Mouse (Mus musculus) stomach, embryonic 14.5 days (tissue): Measurements from ENCODE around the gene Etv6. TPM values are rescaled to one million over a fixed set of nuclear protein-coding genes. Genes with fewer than 3 reads are reported as not detected.

ENCODE experiments used
- ATAC-seq: fragments of 200-750 bp; cut with Nextera tagmentation; 2 replicates; pipeline ENCODE4 v1.8.0; 2017; ENCODE audit warnings: low read depth, moderate TSS enrichment; ENCODE audit not compliant: insufficient number of reproducible peaks, insufficient read depth, low FRiP score
- H3K27ac ChIP-seq: fragments of 300-500 bp; sonication (generic); 2 replicates; pipeline ENCODE4 v1.5.1; 2014; ENCODE audit warnings: mild to moderate bottlenecking, low read length, moderate library complexity, mixed read lengths
- H3K27me3 ChIP-seq: fragments of 300-500 bp; sonication (generic); 2 replicates; pipeline ENCODE4 v1.6.1; 2014; ENCODE audit warnings: low read length, control low read depth, mixed read lengths; ENCODE audit not compliant: control insufficient read depth, insufficient read depth
- H3K36me3 ChIP-seq: fragments of 300-500 bp; sonication (generic); 2 replicates; pipeline ENCODE4 v1.6.1; 2014; ENCODE audit warnings: mild to moderate bottlenecking, control low read depth, low read length, moderate library complexity, mixed read lengths; ENCODE audit not compliant: control insufficient read depth, insufficient read depth
- H3K4me1 ChIP-seq: fragments of 300-500 bp; sonication (generic); 2 replicates; pipeline ENCODE4 v1.6.1; 2014; ENCODE audit warnings: low read length, control low read depth, mixed read lengths; ENCODE audit not compliant: control insufficient read depth, insufficient read depth
- H3K4me2 ChIP-seq: fragments of 300-500 bp; sonication (generic); replicated peaks from 2 replicates; pipeline ENCODE4 v1.6.1; 2014; ENCODE audit warnings: low read depth, low read length, control low read depth
- H3K4me3 ChIP-seq: fragments of 300-500 bp; sonication (generic); 2 replicates; pipeline ENCODE4 v1.5.1; 2014; ENCODE audit warnings: low read depth, low read length, control low read depth
- H3K9ac ChIP-seq: fragments of 300-500 bp; sonication (generic); replicated peaks from 2 replicates; pipeline ENCODE4 v1.6.1; 2014; ENCODE audit warnings: low read depth, mild to moderate bottlenecking, control low read depth, low read length, moderate library complexity, mixed read lengths
- H3K9me3 ChIP-seq: fragments of 300-500 bp; sonication (generic); 2 replicates; pipeline ENCODE4 v1.6.1; 2016; ENCODE audit warnings: low read depth, low read length, control low read depth; ENCODE audit not compliant: control insufficient read depth
- WGBS: fragments of 180-500 bp; shearing (Covaris S2); extraction: QIAGEN DNeasy Blood & Tissue Kit; methylation state at CpG from one replicate; pipeline ENCODE4 v1.1.7; 2014; 5-methylcytosine and 5-hydroxymethylcytosine counted together
- polyA plus RNA-seq: library from polyadenylated mRNA; unstranded; fragments of >200 nt; fragmentation: Nextera tagmentation; extraction: Ambion mirVana; gene quantifications from 2 replicates; pipeline ENCODE4 v1.2.1, GENCODE M21; 2014

Etv6 gene
- polyA plus RNA-seq, 1 experiment from 2014 or later: 16.0 TPM

GRCm38 (mm10) chr6:134182301-134182948 is 146.9 kb downstream of the Etv6 start:
- Histone ChIP-seq H3K4me2 (no peak overlapping the region), H3K27me3 (no peaks in the 10 kb centered on the region), H3K9me3 (no peaks in the 10 kb centered on the region), H3K4me3 (no peak overlapping the region), H3K36me3 (no peaks in the 10 kb centered on the region), H3K9ac (no peak overlapping the region), H3K27ac (peak overlapping the region; percentile 21; the same call in 1 of the 2 replicates), H3K4me1 (peaks cover 10% of the 10 kb centered on the region)
- no peak for ATAC-seq
- WGBS: 55% methylated on average over 17 of the region's 17 CpGs

GRCm38 (mm10) chr6:134183592-134184342 is 148.3 kb downstream of the Etv6 start:
- Histone ChIP-seq H3K27me3 (no peaks in the 10 kb centered on the region), H3K9me3 (no peaks in the 10 kb centered on the region), H3K27ac (no peak overlapping the region), H3K9ac (no peak overlapping the region), H3K4me1 (peaks cover 15% of the 10 kb centered on the region), H3K4me2 (no peak overlapping the region), H3K4me3 (no peak overlapping the region), H3K36me3 (no peaks in the 10 kb centered on the region)
- no peak for ATAC-seq
- WGBS: 72% methylated on average over 11 of the region's 11 CpGs

GRCm38 (mm10) chr6:134186286-134186903 is 150.9 kb downstream of the Etv6 start:
- Histone ChIP-seq H3K4me3 (no peak overlapping the region), H3K9ac (no peak overlapping the region), H3K27me3 (no peaks in the 10 kb centered on the region), H3K36me3 (no peaks in the 10 kb centered on the region), H3K9me3 (no peaks in the 10 kb centered on the region), H3K4me1 (peaks cover 26% of the 10 kb centered on the region), H3K4me2 (no peak overlapping the region), H3K27ac (no peak overlapping the region; the same call in 1 of the 2 replicates)
- no peak for ATAC-seq
- WGBS: 42% methylated on average over 6 of the region's 6 CpGs

- no peak for ATAC-seq
- 34% methylated on average over 3 of the region's 3 CpGs for WGBS
Observed at GRCm38 (mm10) chr6:134188719-134189118, 153.2 kb downstream of the Etv6 start.

GRCm38 (mm10) chr6:134189174-134189573 is 153.7 kb downstream of the Etv6 start:
- no peak overlapping the region for H3K4me3 ChIP-seq
- no peaks in the 10 kb centered on the region for H3K27me3 ChIP-seq
- WGBS: 15% methylated on average over 5 of the region's 5 CpGs
- peaks cover 16% of the 10 kb centered on the region; the same call in 1 of the 2 replicates for H3K4me1 ChIP-seq
- ATAC-seq: no peak; the same call in 1 of the 2 replicates
- no peak overlapping the region for H3K4me2 ChIP-seq
- no peak overlapping the region for H3K9ac ChIP-seq
- no peaks in the 10 kb centered on the region for H3K36me3 ChIP-seq
- no peaks in the 10 kb centered on the region for H3K9me3 ChIP-seq
- H3K27ac ChIP-seq: peak overlapping the region; percentile 62; the same call in 1 of the 2 replicates

More at GRCm38 (mm10) chr6:134188719-134189118, 153.2 kb downstream of the Etv6 start:
- peak overlapping the region; percentile 62; the same call in 1 of the 2 replicates for H3K27ac ChIP-seq
- H3K9ac ChIP-seq: no peak overlapping the region
- H3K36me3 ChIP-seq: no peaks in the 10 kb centered on the region
- H3K4me1 ChIP-seq: peaks cover 16% of the 10 kb centered on the region; the same call in 1 of the 2 replicates
- H3K9me3 ChIP-seq: no peaks in the 10 kb centered on the region
- H3K4me3 ChIP-seq: no peak overlapping the region
- no peaks in the 10 kb centered on the region for H3K27me3 ChIP-seq
- no peak overlapping the region for H3K4me2 ChIP-seq

- H3K9me3 ChIP-seq: no peaks in the 10 kb centered on the region
- no peaks in the 10 kb centered on the region for H3K36me3 ChIP-seq
- peak overlapping the region; percentile 62; the same call in 1 of the 2 replicates for H3K27ac ChIP-seq
- no peak overlapping the region for H3K9ac ChIP-seq
- no peaks in the 10 kb centered on the region for H3K27me3 ChIP-seq
- no peak overlapping the region for H3K4me2 ChIP-seq
- 36% methylated on average over 7 of the region's 7 CpGs for WGBS
- ATAC-seq: peak; percentile 43; the same call in 1 of the 2 replicates
- H3K4me3 ChIP-seq: no peak overlapping the region
- H3K4me1 ChIP-seq: peaks cover 16% of the 10 kb centered on the region; the same call in 1 of the 2 replicates
Observed at GRCm38 (mm10) chr6:134189575-134190132, 154.2 kb downstream of the Etv6 start.

GRCm38 (mm10) chr6:134190597-134191278 is 155.2 kb downstream of the Etv6 start:
- 64% methylated on average over 7 of the region's 7 CpGs for WGBS
- H3K9me3 ChIP-seq: no peaks in the 10 kb centered on the region
- ATAC-seq: no peak

GRCm38 (mm10) chr6:134192710-134193109 is 157.2 kb downstream of the Etv6 start:
- Histone ChIP-seq H3K27ac (no peak overlapping the region), H3K27me3 (no peaks in the 10 kb centered on the region), H3K4me2 (no peak overlapping the region), H3K4me1 (peaks cover 16% of the 10 kb centered on the region; the same call in 1 of the 2 replicates), H3K4me3 (no peak overlapping the region), H3K9ac (no peak overlapping the region), H3K9me3 (no peaks in the 10 kb centered on the region), H3K36me3 (no peaks in the 10 kb centered on the region)
- ATAC-seq: no peak

More at GRCm38 (mm10) chr6:134190597-134191278, 155.2 kb downstream of the Etv6 start:
- Histone ChIP-seq H3K4me3 (no peak overlapping the region), H3K9ac (no peak overlapping the region), H3K36me3 (no peaks in the 10 kb centered on the region), H3K27ac (no peak overlapping the region), H3K27me3 (no peaks in the 10 kb centered on the region), H3K4me2 (no peak overlapping the region), H3K4me1 (peaks cover 16% of the 10 kb centered on the region; the same call in 1 of the 2 replicates)
